Mouse (Mus musculus) midbrain, embryonic 14.5 days (tissue): ENCODE measurements at regions not wholly inside any gene's neighbourhood (a gene's known extent, or its start where the extent isn't known, plus 50 kb on each side); places are given as distances from the start of the nearest gene placed in this dataset.

Source experiments
- ATAC-seq: fragments of 200-750 bp; cut with Nextera tagmentation; 2 replicates; pipeline ENCODE4 v1.8.0; 2017; ENCODE audit warnings: moderate number of reproducible peaks, moderate library complexity; ENCODE audit not compliant: low FRiP score, low TSS enrichment
- DNase-seq: peaks from one replicate; pipeline ENCODE4 v3.0.0-alpha.2; 2015
- H3K27ac ChIP-seq: fragments of 300-500 bp; sonication (generic); replicated peaks from 2 replicates; pipeline ENCODE4 v1.5.1; 2014; ENCODE audit warnings: mild to moderate bottlenecking, low read depth, low read length, moderate library complexity
- H3K27me3 ChIP-seq: fragments of 300-500 bp; sonication (generic); 2 replicates; pipeline ENCODE4 v1.6.1; 2014; ENCODE audit warnings: low read length, control low read depth, mixed read lengths; ENCODE audit not compliant: control insufficient read depth, insufficient read depth
- H3K36me3 ChIP-seq: fragments of 300-500 bp; sonication (generic); 2 replicates; pipeline ENCODE4 v1.6.1; 2014; ENCODE audit warnings: low read length, control low read depth; ENCODE audit not compliant: control insufficient read depth, insufficient read depth
- H3K4me1 ChIP-seq: fragments of 300-500 bp; sonication (generic); 2 replicates; pipeline ENCODE4 v1.6.1; 2014; ENCODE audit warnings: mild to moderate bottlenecking, antibody characterized with exemption, low read length, control low read depth; ENCODE audit not compliant: control insufficient read depth, insufficient read depth
- H3K4me2 ChIP-seq: fragments of 300-500 bp; sonication (generic); 2 replicates; pipeline ENCODE4 v1.6.1; 2014; ENCODE audit warnings: mild to moderate bottlenecking, low read length, moderate library complexity
- H3K4me3 ChIP-seq: fragments of 300-500 bp; sonication (generic); replicated peaks from 2 replicates; pipeline ENCODE4 v1.5.1; 2014; ENCODE audit warnings: low read depth, low read length
- H3K9ac ChIP-seq: fragments of 300-500 bp; sonication (generic); replicated peaks from 2 replicates; pipeline ENCODE4 v1.6.1; 2014; ENCODE audit warnings: mild to moderate bottlenecking, low read length, moderate library complexity
- H3K9me3 ChIP-seq: fragments of 300-500 bp; sonication (generic); 2 replicates; pipeline ENCODE4 v1.6.1; 2016; ENCODE audit warnings: low read length, control low read depth, mixed read lengths; ENCODE audit not compliant: control insufficient read depth
- WGBS: fragments of 180-500 bp; shearing (Covaris S2); extraction: QIAGEN DNeasy Blood & Tissue Kit; methylation state at CpG from one replicate; pipeline ENCODE4 v1.1.7; 2014; 5-methylcytosine and 5-hydroxymethylcytosine counted together

DNA sequence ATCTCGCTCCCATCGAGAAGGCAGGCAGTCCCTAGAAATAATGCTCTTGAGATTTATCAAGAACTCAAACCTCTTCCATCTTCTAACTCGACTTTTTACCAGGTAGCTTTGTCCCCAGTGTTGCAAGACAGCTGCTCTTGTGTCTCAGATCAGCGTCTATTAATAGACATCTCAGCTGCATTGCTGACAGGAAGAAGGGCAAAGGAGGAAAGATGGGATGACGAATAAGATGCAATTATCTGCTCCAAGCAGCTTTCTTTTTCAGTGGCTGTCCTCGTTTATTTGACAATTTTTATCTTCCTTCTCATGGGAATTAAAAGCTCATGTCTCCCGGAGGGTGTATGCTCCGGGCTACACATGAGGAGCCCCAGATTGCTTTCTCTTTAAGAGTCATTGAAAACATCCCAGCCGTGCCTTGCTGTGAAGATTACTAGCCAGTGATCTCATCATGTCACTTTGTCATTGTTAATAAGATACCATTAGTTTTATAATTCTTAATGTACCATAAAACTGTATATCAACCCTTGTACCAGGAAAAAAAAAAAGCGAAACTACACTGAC is 299.9 kb upstream of the Eci2 start:
- no peak overlapping the region for H3K27ac ChIP-seq
- ATAC-seq (no peak), DNase-seq (peak; percentile 30)
- H3K4me1 ChIP-seq = no peaks in the 10 kb centered on the region
- no peak overlapping the region for H3K9ac ChIP-seq
- H3K4me2 ChIP-seq = no peak overlapping the region
- H3K9me3 ChIP-seq = no peaks in the 10 kb centered on the region
- H3K4me3 ChIP-seq = no peak overlapping the region
- H3K36me3 ChIP-seq = no peaks in the 10 kb centered on the region
- WGBS = 44% methylated on average over 10 of the region's 10 CpGs
- H3K27me3 ChIP-seq = no peaks in the 10 kb centered on the region

DNA sequence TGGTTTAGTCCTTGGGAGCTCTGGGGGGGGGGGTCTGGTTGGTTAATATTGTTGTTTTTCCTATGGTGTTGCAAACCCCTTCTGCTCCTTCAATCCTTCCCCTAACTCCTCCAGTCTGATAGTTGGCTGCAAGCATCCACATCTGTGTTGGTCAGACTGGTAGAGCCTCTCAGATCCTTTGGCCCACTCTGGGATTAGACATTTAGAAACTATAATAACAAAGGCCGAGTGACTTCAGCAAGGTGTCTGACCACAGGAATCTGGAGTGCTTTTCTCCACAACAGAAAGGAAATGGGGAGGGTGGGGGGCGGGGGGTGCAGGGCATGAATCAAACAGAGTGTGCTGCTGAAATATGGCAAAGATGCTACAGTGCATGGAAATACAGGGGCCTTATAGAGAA is 301.4 kb upstream of the Eci2 start:
- H3K36me3 ChIP-seq = no peaks in the 10 kb centered on the region
- WGBS = 75% methylated on average over 2 of the region's 2 CpGs
- H3K4me3 ChIP-seq = no peak overlapping the region
- H3K9me3 ChIP-seq = no peaks in the 10 kb centered on the region
- no peak overlapping the region for H3K27ac ChIP-seq
- H3K9ac ChIP-seq = no peak overlapping the region
- DNase-seq = no peak
- H3K27me3 ChIP-seq = no peaks in the 10 kb centered on the region
- no peak for ATAC-seq
- no peak overlapping the region for H3K4me2 ChIP-seq
- no peaks in the 10 kb centered on the region for H3K4me1 ChIP-seq

- Histone ChIP-seq H3K27ac (no peak overlapping the region), H3K36me3 (no peaks in the 10 kb centered on the region), H3K4me3 (no peak overlapping the region), H3K4me1 (no peaks in the 10 kb centered on the region), H3K9me3 (no peaks in the 10 kb centered on the region), H3K4me2 (no peak overlapping the region), H3K27me3 (no peaks in the 10 kb centered on the region), H3K9ac (no peak overlapping the region)
- DNase-seq (no peak), ATAC-seq (no peak)
- 34% methylated on average over 1 of the region's 1 CpGs for WGBS
These were observed 304.0 kb upstream of the Eci2 start for GRCm38 (mm10) chr13:35330926-35331325.

- Histone ChIP-seq H3K27me3 (no peaks in the 10 kb centered on the region), H3K4me1 (no peaks in the 10 kb centered on the region), H3K9me3 (no peaks in the 10 kb centered on the region), H3K36me3 (no peaks in the 10 kb centered on the region), H3K4me2 (no peak overlapping the region), H3K27ac (no peak overlapping the region), H3K9ac (no peak overlapping the region), H3K4me3 (no peak overlapping the region)
- DNase-seq (peak; percentile 37), ATAC-seq (no peak)
- 38% methylated on average over 2 of the region's 2 CpGs for WGBS
These were observed 314.0 kb upstream of the Cdyl start for GRCm38 (mm10) chr13:35345507-35346129.

DNA sequence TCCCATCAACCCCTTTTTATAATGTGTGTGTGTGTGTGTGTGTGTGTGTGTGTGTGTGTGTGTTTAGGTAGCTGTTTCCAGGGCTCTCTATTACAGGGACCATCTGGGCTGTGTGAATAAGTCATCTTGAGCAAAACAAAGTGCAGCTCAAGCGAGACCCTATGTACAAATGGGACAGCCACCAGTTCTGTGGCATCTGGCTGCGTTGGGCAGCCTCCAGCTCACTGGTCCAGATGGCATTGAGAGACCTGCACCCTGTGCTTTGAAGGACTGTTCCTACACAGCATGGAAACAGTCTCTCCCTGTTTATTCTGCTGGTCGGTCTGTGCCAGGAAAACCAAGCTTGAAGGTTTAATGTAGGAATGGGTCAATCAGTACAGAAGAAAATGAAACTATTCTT is 311.4 kb upstream of the Cdyl start:
- H3K4me2 ChIP-seq = no peak overlapping the region
- DNase-seq (no peak), ATAC-seq (no peak; the same call in 1 of the 2 replicates)

GRCm38 (mm10) chr13:35359345-35359744 is 300.3 kb upstream of the Cdyl start:
- Histone ChIP-seq H3K9me3 (no peaks in the 10 kb centered on the region), H3K4me3 (no peak overlapping the region), H3K4me2 (no peak overlapping the region), H3K36me3 (no peaks in the 10 kb centered on the region), H3K9ac (no peak overlapping the region), H3K4me1 (no peaks in the 10 kb centered on the region), H3K27ac (no peak overlapping the region), H3K27me3 (no peaks in the 10 kb centered on the region)
- WGBS = 93% methylated on average over 3 of the region's 3 CpGs
- no peak for ATAC-seq
- DNase-seq = no peak

More for the DNA sequence above, 311.4 kb upstream of the Cdyl start:
- Histone ChIP-seq H3K4me1 (no peaks in the 10 kb centered on the region), H3K4me3 (no peak overlapping the region), H3K9me3 (no peaks in the 10 kb centered on the region), H3K36me3 (no peaks in the 10 kb centered on the region), H3K9ac (no peak overlapping the region), H3K27me3 (no peaks in the 10 kb centered on the region), H3K27ac (no peak overlapping the region)
- 83% methylated on average over 3 of the region's 3 CpGs for WGBS

DNA sequence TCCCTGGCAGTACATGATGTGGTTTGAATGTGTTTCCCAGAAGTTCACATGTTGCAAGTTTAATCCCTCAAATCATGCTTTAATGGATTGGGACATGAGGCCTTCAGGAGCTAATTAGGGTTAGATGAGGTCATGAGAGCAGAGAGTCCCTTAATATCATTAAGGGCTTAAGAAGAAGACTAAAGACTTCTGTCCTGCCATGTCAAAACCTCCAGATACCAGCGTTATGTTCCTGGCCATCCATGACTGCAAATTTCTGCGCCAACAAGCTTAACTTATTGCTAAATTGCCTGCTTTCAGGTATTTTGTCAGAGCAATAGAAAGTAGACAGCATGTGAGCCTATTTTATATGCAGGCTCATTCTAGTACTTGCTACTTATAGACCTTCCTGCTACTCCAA is 282.1 kb upstream of the Cdyl start:
- 77% methylated on average over 2 of the region's 2 CpGs for WGBS
- Histone ChIP-seq H3K9ac (no peak overlapping the region), H3K9me3 (peaks cover 6% of the 10 kb centered on the region; the same call in 1 of the 2 replicates), H3K36me3 (no peaks in the 10 kb centered on the region), H3K27me3 (no peaks in the 10 kb centered on the region), H3K4me2 (no peak overlapping the region), H3K27ac (no peak overlapping the region), H3K4me3 (no peak overlapping the region), H3K4me1 (no peaks in the 10 kb centered on the region)
- no peak for ATAC-seq
- no peak for DNase-seq

DNA sequence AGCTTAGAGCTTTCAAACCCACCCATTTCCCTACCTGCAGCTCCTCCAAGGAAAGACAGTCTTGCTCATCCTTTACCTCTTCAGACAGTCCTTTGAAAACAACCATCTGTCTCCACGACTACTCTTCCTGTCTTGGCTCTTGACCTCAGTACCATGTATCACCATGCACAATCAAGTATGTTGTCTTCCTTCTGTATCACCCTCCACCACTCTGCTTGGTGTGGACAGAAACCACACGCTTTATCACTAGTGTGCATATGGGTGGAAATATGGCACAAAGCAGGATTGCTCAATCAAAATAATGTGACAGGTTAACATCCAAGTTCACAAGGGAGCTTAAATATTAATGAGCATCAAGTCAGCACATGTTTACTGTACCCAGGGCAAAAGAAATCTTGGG is 280.1 kb upstream of the Cdyl start:
- Histone ChIP-seq H3K27ac (no peak overlapping the region), H3K4me2 (no peak overlapping the region), H3K4me3 (no peak overlapping the region), H3K27me3 (no peaks in the 10 kb centered on the region), H3K4me1 (no peaks in the 10 kb centered on the region), H3K36me3 (no peaks in the 10 kb centered on the region), H3K9ac (no peak overlapping the region), H3K9me3 (no peaks in the 10 kb centered on the region)
- WGBS = 95% methylated on average over 2 of the region's 2 CpGs
- no peak for ATAC-seq
- no peak for DNase-seq

DNA sequence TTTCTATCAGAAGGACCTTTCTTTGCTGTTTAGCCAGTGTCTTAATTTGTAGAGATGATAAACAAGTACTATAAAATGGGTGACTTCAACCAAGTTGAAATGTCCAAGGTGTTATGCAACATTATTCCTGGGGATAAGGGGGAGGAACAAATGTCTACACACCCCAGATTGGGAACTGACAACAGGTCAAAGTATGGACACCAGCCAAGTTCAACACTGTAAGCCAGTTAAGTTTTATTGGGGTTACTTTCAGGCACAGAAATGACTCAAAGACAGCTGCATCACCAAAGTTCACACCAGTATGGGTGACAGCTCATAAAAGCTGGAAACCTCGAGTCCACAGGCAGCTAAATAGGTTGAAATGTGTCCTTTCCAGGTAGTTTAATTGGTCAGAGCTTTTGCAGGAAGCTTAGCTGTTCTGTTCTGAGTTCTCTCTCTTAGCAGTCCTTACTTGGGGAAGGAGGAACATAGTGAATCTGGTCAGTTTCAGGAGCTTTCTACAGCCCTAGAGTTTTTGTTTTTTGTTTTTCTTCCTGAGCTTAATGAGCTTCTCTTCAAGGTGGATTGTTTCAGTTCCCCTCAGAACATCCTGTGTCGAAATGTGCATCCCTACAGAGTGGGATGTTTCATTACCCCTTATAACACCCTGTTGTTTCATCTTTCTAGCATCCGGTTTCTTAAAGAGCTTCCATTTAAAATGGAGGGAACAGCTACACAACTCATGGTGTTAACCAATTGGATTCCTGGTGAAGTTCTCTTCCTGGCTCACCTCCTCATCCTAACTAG is 279.2 kb upstream of the Cdyl start:
- DNase-seq (no peak), ATAC-seq (no peak)
- Histone ChIP-seq H3K36me3 (no peaks in the 10 kb centered on the region), H3K9ac (no peak overlapping the region), H3K4me3 (no peak overlapping the region), H3K27ac (no peak overlapping the region), H3K27me3 (no peaks in the 10 kb centered on the region), H3K4me1 (no peaks in the 10 kb centered on the region), H3K4me2 (no peak overlapping the region), H3K9me3 (no peaks in the 10 kb centered on the region)
- 74% methylated on average over 3 of the region's 3 CpGs for WGBS
